Mouse (Mus musculus) myocyte (in vitro differentiated cells): ENCODE data around the gene Gna12. TPM values are rescaled to one million over a fixed set of nuclear protein-coding genes. Genes with fewer than 3 reads are reported as not detected.

ENCODE experiments used
- H3K27me3 ChIP-seq: one replicate; pipeline ENCODE4 v1.6.1; 2011; ENCODE audit not compliant: control insufficient read depth, insufficient read depth, insufficient read length
- H3K36me3 ChIP-seq: one replicate; pipeline ENCODE4 v1.6.1; 2011; ENCODE audit not compliant: control insufficient read depth, insufficient read depth
- H3K4me2 ChIP-seq: one replicate; pipeline ENCODE4 v1.6.1; 2011; ENCODE audit warnings: low read depth, control low read depth
- H3K4me3 ChIP-seq: one replicate; pipeline ENCODE4 v1.5.1; 2011; ENCODE audit warnings: mild to moderate bottlenecking, control low read depth, moderate library complexity
- H3K79me2 ChIP-seq: one replicate; pipeline ENCODE4 v1.6.1; 2011; ENCODE audit not compliant: control insufficient read depth, insufficient read depth
- H3ac ChIP-seq: one replicate; pipeline ENCODE4 v1.6.1; 2011; ENCODE audit not compliant: control insufficient read depth, insufficient read length
- CEBPB ChIP-seq: IDR thresholded peaks from 2 replicates; pipeline ENCODE4 v1.6.1; 2011; ENCODE audit warnings: mild to moderate bottlenecking, moderate library complexity; ENCODE audit not compliant: poor library complexity, insufficient read depth, severe bottlenecking
- E2F4 ChIP-seq: IDR thresholded peaks from one replicate; pipeline ENCODE4 v1.6.1; 2011; ENCODE audit warnings: mild to moderate bottlenecking, control low read depth, moderate library complexity; ENCODE audit not compliant: insufficient read depth
- MAX ChIP-seq: IDR thresholded peaks from one replicate; pipeline ENCODE4 v1.6.1; 2011; ENCODE audit warnings: low read depth, mild to moderate bottlenecking, control low read depth
- MYOD1 ChIP-seq, 3 experiments: IDR thresholded peaks; one replicate each; pipeline ENCODE4 v1.6.1; 2011; ENCODE audit warnings: control low read depth in 2 of 3, low read depth in 2 of 3, mild to moderate bottlenecking in 2 of 3, moderate library complexity in 1 of 3; ENCODE audit not compliant: insufficient read length in 2 of 3, control insufficient read depth in 1 of 3
- MYOG ChIP-seq, 3 experiments: IDR thresholded peaks; one replicate each; pipeline ENCODE4 v1.6.1; 2011; ENCODE audit warnings: control low read depth in 2 of 3, low read depth in 2 of 3, mild to moderate bottlenecking in 2 of 3; ENCODE audit not compliant: insufficient read length in 2 of 3, control insufficient read depth in 1 of 3, insufficient read depth in 1 of 3
- POLR2A ChIP-seq: IDR thresholded peaks from one replicate; pipeline ENCODE4 v1.6.1; 2011; ENCODE audit warnings: low read depth, mild to moderate bottlenecking, control low read depth, moderate library complexity; ENCODE audit not compliant: insufficient read length
- POLR2AphosphoS2 ChIP-seq: IDR thresholded peaks from one replicate; pipeline ENCODE4 v1.6.1; 2011; ENCODE audit warnings: low read depth, control low read depth; ENCODE audit not compliant: insufficient read length
- REST ChIP-seq: IDR thresholded peaks from one replicate; pipeline ENCODE4 v1.6.1; 2011; ENCODE audit warnings: mild to moderate bottlenecking, control low read depth, moderate library complexity; ENCODE audit not compliant: insufficient read depth, insufficient read length
- SRF ChIP-seq: IDR thresholded peaks from one replicate; pipeline ENCODE4 v1.6.1; 2011; ENCODE audit warnings: low read depth; ENCODE audit not compliant: control insufficient read depth, insufficient read length
- TCF12 ChIP-seq: IDR thresholded peaks from one replicate; pipeline ENCODE4 v1.6.1; 2011; ENCODE audit warnings: mild to moderate bottlenecking, control low read depth; ENCODE audit not compliant: poor library complexity, insufficient read depth, severe bottlenecking
- TCF3 ChIP-seq: IDR thresholded peaks from one replicate; pipeline ENCODE4 v1.6.1; 2011; ENCODE audit warnings: low read depth, control low read depth; ENCODE audit not compliant: insufficient read length
- USF1 ChIP-seq: IDR thresholded peaks from one replicate; pipeline ENCODE4 v1.6.1; 2011; ENCODE audit warnings: low read depth, mild to moderate bottlenecking, control low read depth, moderate library complexity
- polyA plus RNA-seq: library from polyadenylated mRNA; unstranded; fragments of >200 nt; fragmentation: generic; extraction: Trizol; gene quantifications from one replicate; pipeline ENCODE4 v1.2.1, GENCODE M21; 2012; ENCODE audit warnings: missing spikeins

The Gna12 gene
- polyA plus RNA-seq, 1 experiment = 48.8 TPM

DNA sequence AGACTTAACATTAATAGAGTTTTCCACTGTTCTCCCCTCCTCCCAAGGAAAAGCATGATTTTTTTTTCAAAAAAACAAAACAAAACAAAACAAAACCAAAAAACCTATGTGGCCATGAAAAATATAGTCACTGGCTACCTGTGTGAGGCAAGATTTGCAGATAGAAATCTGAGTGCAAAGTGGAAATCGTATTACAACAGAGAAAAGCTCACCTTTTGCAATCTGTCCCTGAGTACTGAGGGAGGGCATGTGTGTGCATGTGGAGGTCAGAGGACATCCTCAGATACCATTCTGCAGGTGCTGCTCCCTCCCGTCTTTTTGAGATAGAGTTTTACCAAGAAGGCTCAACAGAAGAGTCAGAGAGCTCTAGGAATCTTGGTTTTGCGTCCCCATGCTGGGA is 14.2 kb downstream of the Gna12 start:
- TF ChIP-seq TCF12 = no peak
- TF ChIP-seq MYOD1 (IDR thresholded peaks at IDR 0.05; ENCODE audit: control insufficient read depth in 1 of 3, insufficient read length in 2 of 3, low read depth in 2 of 3) = no peak
- TF ChIP-seq REST = no peak
- TF ChIP-seq MYOG (IDR thresholded peaks at IDR 0.05; ENCODE audit: control insufficient read depth in 1 of 3, insufficient read depth in 1 of 3, insufficient read length in 2 of 3, low read depth in 2 of 3) = no peak
- no peak for TF ChIP-seq POLR2AphosphoS2
- no peak for TF ChIP-seq USF1
- no peak for TF ChIP-seq SRF
- no peak for TF ChIP-seq TCF3
- TF ChIP-seq MAX = no peak
- no peak for TF ChIP-seq E2F4
- TF ChIP-seq CEBPB = no peak
- no peak for TF ChIP-seq POLR2A
- no peaks in the 10 kb centered on the region for H3K27me3 ChIP-seq
- no peak overlapping the region for H3K4me2 ChIP-seq
- H3K79me2 ChIP-seq = peaks cover 76% of the 10 kb centered on the region
- H3K4me3 ChIP-seq = no peak overlapping the region
- H3ac ChIP-seq = no peak overlapping the region
- no peaks in the 10 kb centered on the region for H3K36me3 ChIP-seq

DNA sequence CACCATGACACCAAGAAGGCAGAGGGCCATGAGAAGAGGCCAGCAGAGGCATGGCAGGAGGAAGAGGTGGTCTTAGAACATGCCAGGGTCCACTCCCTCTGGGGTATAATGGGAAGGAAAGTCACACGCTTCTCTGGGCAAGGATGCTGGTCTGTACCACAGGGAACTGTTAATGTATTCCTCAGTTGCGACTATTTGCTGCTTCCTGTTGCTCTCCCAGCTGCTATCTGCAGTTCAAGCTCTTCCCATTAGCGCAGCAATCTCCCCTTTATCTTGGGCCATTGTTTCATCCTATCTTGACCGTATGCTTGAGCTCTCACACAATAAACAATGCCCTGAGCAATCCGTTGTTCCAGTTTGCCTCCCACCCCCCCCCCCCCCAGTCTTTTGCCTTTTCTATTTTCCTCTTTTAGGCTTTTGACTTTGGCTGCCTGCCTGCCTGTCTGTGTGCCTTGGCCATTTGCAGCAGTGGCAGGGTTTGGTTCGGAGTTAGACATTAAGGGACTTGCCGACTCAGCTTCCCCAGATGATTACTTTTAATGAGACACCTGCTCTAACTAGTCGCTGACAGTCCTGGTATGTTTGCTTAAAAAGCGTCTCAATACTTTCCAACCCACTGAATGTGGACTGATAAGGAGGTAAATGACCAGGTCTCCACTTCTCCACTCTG is 15.0 kb downstream of the Gna12 start:
- H3K27me3 ChIP-seq = no peaks in the 10 kb centered on the region
- H3ac ChIP-seq = no peak overlapping the region
- no peak overlapping the region for H3K4me2 ChIP-seq
- H3K79me2 ChIP-seq = peaks cover 76% of the 10 kb centered on the region
- TF ChIP-seq MYOG (IDR thresholded peaks at IDR 0.05; ENCODE audit: control insufficient read depth in 1 of 3, insufficient read depth in 1 of 3, insufficient read length in 2 of 3, low read depth in 2 of 3) = no peak
- no peak for TF ChIP-seq USF1
- TF ChIP-seq E2F4 = no peak
- no peak for TF ChIP-seq SRF
- no peak for TF ChIP-seq POLR2A
- TF ChIP-seq POLR2AphosphoS2 = no peak
- no peak for TF ChIP-seq REST
- no peak for TF ChIP-seq MYOD1 (IDR thresholded peaks at IDR 0.05; ENCODE audit: control insufficient read depth in 1 of 3, insufficient read length in 2 of 3, low read depth in 2 of 3)
- TF ChIP-seq CEBPB = no peak
- no peak for TF ChIP-seq TCF12
- TF ChIP-seq MAX = no peak
- TF ChIP-seq TCF3 = no peak
- H3K4me3 ChIP-seq = no peak overlapping the region
- H3K36me3 ChIP-seq = no peaks in the 10 kb centered on the region

DNA sequence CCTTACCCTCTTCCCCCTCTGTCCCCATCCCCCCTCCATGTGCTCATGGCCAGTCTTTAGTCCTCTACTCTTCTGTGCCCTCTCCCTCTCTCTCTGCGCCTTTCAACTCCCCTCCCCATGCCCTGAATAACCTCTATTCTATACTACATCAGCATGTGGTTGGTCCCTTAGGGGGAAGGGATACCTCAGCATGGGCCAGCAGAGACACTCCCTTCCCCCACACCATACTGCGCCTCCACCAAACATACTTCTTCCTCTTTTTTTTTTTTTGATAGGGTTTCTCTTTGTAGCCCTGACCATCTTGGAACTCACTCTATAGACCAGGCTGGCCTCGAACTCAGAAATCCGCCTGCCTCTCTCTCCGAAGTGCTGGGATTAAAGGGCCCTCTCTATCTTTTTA is 15.8 kb downstream of the Gna12 start:
- no peak overlapping the region for H3K4me2 ChIP-seq
- no peak overlapping the region for H3K4me3 ChIP-seq
- peaks cover 76% of the 10 kb centered on the region for H3K79me2 ChIP-seq
- H3ac ChIP-seq = no peak overlapping the region
- no peaks in the 10 kb centered on the region for H3K27me3 ChIP-seq
- no peaks in the 10 kb centered on the region for H3K36me3 ChIP-seq
- TF ChIP-seq POLR2AphosphoS2 = no peak
- no peak for TF ChIP-seq TCF3
- no peak for TF ChIP-seq TCF12
- no peak for TF ChIP-seq REST
- no peak for TF ChIP-seq E2F4
- no peak for TF ChIP-seq CEBPB
- TF ChIP-seq MYOD1 (IDR thresholded peaks at IDR 0.05; ENCODE audit: control insufficient read depth in 1 of 3, insufficient read length in 2 of 3, low read depth in 2 of 3) = no peak
- TF ChIP-seq SRF = no peak
- TF ChIP-seq MAX = no peak
- no peak for TF ChIP-seq POLR2A
- no peak for TF ChIP-seq MYOG (IDR thresholded peaks at IDR 0.05; ENCODE audit: control insufficient read depth in 1 of 3, insufficient read depth in 1 of 3, insufficient read length in 2 of 3, low read depth in 2 of 3)
- TF ChIP-seq USF1 = no peak

DNA sequence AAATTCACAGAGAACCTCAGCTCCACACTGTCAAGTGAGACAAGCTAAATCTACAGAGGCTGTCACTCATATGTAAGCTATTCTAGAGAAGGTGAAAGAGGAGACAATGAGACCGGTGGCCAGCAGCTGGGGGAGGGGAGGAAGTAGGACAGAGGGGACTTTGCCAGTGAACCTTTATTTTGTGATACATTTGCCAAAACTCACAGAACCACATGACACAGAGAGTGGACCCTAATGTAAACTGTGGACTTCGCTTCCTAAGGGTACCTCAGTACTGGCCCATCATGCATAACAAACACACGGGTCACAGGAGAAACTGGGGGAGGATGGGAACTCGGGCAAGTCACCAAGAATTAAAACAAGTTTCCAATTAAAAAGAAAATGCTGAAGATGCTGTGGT is 17.5 kb downstream of the Gna12 start:
- Histone ChIP-seq H3K4me2 (no peak overlapping the region), H3K27me3 (no peaks in the 10 kb centered on the region), H3K36me3 (no peaks in the 10 kb centered on the region), H3K79me2 (peaks cover 69% of the 10 kb centered on the region), H3ac (no peak overlapping the region), H3K4me3 (no peak overlapping the region)
- TF ChIP-seq SRF = no peak
- no peak for TF ChIP-seq USF1
- TF ChIP-seq MYOD1 (IDR thresholded peaks at IDR 0.05; ENCODE audit: control insufficient read depth in 1 of 3, insufficient read length in 2 of 3, low read depth in 2 of 3) = no peak
- TF ChIP-seq POLR2A = no peak
- no peak for TF ChIP-seq POLR2AphosphoS2
- no peak for TF ChIP-seq REST
- TF ChIP-seq TCF3 = no peak
- no peak for TF ChIP-seq TCF12

GRCm38 (mm10) chr5:140812063-140812462 is 18.2 kb downstream of the Gna12 start:
- Histone ChIP-seq H3K4me2 (no peak overlapping the region), H3K4me3 (no peak overlapping the region), H3K36me3 (no peaks in the 10 kb centered on the region), H3ac (no peak overlapping the region), H3K27me3 (no peaks in the 10 kb centered on the region), H3K79me2 (peaks cover 64% of the 10 kb centered on the region)
- TF ChIP-seq MAX = no peak
- TF ChIP-seq TCF12 = no peak
- no peak for TF ChIP-seq E2F4
- TF ChIP-seq CEBPB = no peak
- no peak for TF ChIP-seq MYOD1 (IDR thresholded peaks at IDR 0.05; ENCODE audit: control insufficient read depth in 1 of 3, insufficient read length in 2 of 3, low read depth in 2 of 3)
- TF ChIP-seq TCF3 = no peak
- TF ChIP-seq POLR2A = no peak
- no peak for TF ChIP-seq POLR2AphosphoS2
- no peak for TF ChIP-seq USF1
- TF ChIP-seq MYOG (IDR thresholded peaks at IDR 0.05; ENCODE audit: control insufficient read depth in 1 of 3, insufficient read depth in 1 of 3, insufficient read length in 2 of 3, low read depth in 2 of 3) = no peak
- TF ChIP-seq REST = no peak
- TF ChIP-seq SRF = no peak
